Mouse (Mus musculus) lung, adult 2 months (tissue): Measurements from ENCODE around the gene Galnt7. TPM values are rescaled to one million over a fixed set of nuclear protein-coding genes. Genes with fewer than 3 reads are reported as not detected.

Source experiments
- DNase-seq: peaks from one replicate; pipeline ENCODE4 v3.0.0; 2022
- H3K4me1 ChIP-seq: fragments of 200-500 bp; 2 replicates; pipeline ENCODE4 v1.6.1; 2011; ENCODE audit warnings: low read length; ENCODE audit not compliant: control insufficient read depth, insufficient read depth
- H3K4me3 ChIP-seq: fragments of 200-500 bp; replicated peaks from 2 replicates; pipeline ENCODE3; 2011; ENCODE audit warnings: low read depth, mild to moderate bottlenecking, control low read depth, low read length; ENCODE audit errors: extremely low read depth
- CTCF ChIP-seq: fragments of 200-500 bp; IDR thresholded peaks from 2 replicates; pipeline ENCODE4 v1.5.1; 2011; ENCODE audit warnings: mild to moderate bottlenecking, low read length, control low read depth; ENCODE audit not compliant: insufficient read depth
- POLR2A ChIP-seq: fragments of 200-500 bp; IDR thresholded peaks from 2 replicates; pipeline ENCODE4 v1.6.1; 2011; ENCODE audit warnings: low read depth, mild to moderate bottlenecking, control low read depth, low read length, borderline replicate concordance; ENCODE audit errors: extremely low read depth
- WGBS: fragments of 180-500 bp; shearing (Covaris S2); methylation state at CpG from one replicate; pipeline ENCODE4 v1.1.7; 2018; 5-methylcytosine and 5-hydroxymethylcytosine counted together
- polyA plus RNA-seq: library from polyadenylated mRNA; depleted of rRNA; stranded (reverse); fragments of >200 nt; gene quantifications from 2 replicates; pipeline ENCODE4 v1.2.3, GENCODE M21; 2012; rRNA removed

Galnt7 gene
- polyA plus RNA-seq, 1 experiment: 2.0 TPM

GRCm38 (mm10) chr8:57491873-57492272, 161.0 kb downstream of the Galnt7 start:
- DNase-seq: no peak
- TF ChIP-seq CTCF: no peak
- TF ChIP-seq POLR2A: no peak
- no peaks in the 10 kb centered on the region for H3K4me1 ChIP-seq
- WGBS: 92% methylated on average over 4 of the region's 4 CpGs
- no peak overlapping the region for H3K4me3 ChIP-seq

DNA sequence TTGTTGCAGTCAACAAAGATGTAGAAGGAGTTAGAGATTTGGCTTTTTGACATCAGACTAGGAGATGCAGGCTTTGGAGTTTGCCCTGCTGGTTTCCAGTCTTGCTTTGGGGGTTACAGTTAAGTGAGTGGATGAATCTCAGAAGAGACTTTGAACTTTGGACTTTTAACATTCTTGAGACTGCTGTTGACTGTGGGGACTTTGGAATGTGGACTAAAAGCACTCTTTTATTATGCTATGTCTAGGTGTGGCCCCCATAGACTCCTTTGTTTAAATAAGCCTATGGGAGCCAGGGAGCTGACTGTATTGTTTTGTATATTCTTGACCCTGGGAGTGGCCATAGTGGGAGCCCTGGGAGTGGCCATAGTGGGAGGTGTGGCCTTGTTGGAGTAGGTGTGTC, 162.9 kb downstream of the Galnt7 start:
- Histone ChIP-seq H3K4me1 (no peaks in the 10 kb centered on the region; the same call in 1 of the 2 replicates), H3K4me3 (no peak overlapping the region)
- DNase-seq: no peak
- no peak for TF ChIP-seq POLR2A
- TF ChIP-seq CTCF: no peak

- no peaks in the 10 kb centered on the region; the same call in 1 of the 2 replicates for H3K4me1 ChIP-seq
- no peak for TF ChIP-seq CTCF
- no peak overlapping the region for H3K4me3 ChIP-seq
- no peak for DNase-seq
- WGBS: 97% methylated on average over 1 of the region's 1 CpGs
Observed at GRCm38 (mm10) chr8:57489366-57489765, 163.5 kb downstream of the Galnt7 start.

- H3K4me3 ChIP-seq: peak overlapping the region; percentile 78
- under 1% methylated on average over 25 of the region's 25 CpGs for whole genome bisulfite sequencing
Observed at GRCm38 (mm10) chr8:57488312-57488765, 164.5 kb downstream of the Galnt7 start.

GRCm38 (mm10) chr8:57487441-57488155, 165.2 kb downstream of the Galnt7 start, which contains the start of gene Sap30:
TSS of gene Sap30 (minus strand) at chr8:57487860.
- peak; percentile 98 for DNase-seq
- peak; percentile 65; the same call in 1 of the 2 replicates for TF ChIP-seq POLR2A
- no peak for TF ChIP-seq CTCF
- H3K4me3 ChIP-seq: peak within 1 kb of the TSS; percentile 88
- H3K4me1 ChIP-seq: no peaks in the 10 kb centered on the region; the same call in 1 of the 2 replicates
- under 1% methylated on average over 66 of the region's 66 CpGs for WGBS

More at GRCm38 (mm10) chr8:57488312-57488765, 164.5 kb downstream of the Galnt7 start:
- TF ChIP-seq CTCF (no peak), POLR2A (0 out of 2 replicates have a peak, but pooled peaks have one; percentile 32)
- DNase-seq: peak; percentile 56
- H3K4me1 ChIP-seq: no peaks in the 10 kb centered on the region; the same call in 1 of the 2 replicates

DNA sequence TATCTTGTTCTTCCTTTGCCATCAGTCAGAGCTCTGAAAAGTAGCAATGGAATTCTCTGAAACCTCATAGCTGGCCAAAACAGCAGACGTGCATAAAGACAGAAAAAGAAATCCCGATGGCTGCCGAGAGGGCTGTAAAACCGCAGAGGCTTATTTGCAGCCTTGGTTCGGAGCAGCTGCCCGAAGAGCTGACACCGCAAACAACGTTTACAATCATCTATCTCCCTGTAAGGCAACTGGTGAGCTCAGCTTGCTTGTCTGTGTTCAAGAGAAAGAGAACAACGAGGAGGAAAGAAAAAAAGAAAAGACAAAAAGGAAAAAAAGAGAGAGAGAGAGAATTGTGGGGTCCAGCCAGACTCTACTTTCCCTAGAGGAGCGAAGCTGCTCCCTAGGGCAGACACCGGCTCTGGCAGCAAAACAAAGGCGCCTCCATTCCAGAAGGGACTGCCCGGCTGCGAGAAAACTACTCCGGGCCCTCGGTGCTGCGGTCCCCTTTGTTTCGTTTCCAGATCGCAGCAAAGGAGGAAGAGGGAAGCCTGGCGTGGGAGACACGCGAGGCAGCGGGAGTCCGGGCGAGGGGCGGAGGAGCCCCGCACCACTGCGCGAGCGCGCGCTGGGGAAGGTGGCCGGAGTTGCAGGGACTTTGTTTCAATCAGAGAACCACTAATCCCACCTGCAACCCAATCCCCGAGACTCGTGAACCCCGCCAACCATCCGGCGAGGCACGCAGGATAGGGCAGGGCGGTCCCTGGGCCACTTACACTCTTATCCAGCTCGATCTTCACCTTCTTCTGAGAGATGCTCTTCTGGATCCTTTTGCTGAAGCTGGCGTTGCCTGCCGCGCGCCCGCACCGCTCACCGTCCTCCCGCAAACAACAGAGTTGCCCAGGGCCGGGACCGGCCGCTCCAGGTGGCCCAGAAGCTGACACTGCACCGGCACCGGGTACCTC, 166.1 kb downstream of the Galnt7 start:
- WGBS: under 1% methylated on average over 54 of the region's 54 CpGs
- Histone ChIP-seq H3K4me3 (peak overlapping the region; percentile 88), H3K4me1 (no peaks in the 10 kb centered on the region; the same call in 1 of the 2 replicates)
- no peak for DNase-seq
- TF ChIP-seq POLR2A (no peak), CTCF (no peak)

DNA sequence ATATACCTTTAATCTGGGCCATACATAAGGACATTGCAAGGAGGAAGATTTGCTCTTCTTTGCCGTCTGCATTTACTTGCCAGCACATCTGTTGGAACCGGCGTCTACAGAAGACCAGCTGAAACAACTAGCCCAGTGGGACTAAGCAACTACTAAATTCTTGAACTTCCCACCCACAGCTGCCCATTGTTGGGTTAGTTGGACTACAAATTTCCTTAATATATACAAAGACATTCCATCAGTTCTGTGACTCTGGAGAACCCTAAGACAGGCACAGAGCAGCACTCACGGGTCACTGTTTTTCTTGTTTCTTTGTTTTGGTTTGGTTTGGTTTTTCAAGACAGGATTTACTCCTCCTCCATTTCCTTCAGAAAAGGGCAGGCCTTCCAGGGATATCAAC, 172.2 kb downstream of the Galnt7 start:
- H3K4me1 ChIP-seq: no peaks in the 10 kb centered on the region
- TF ChIP-seq POLR2A (no peak), CTCF (no peak)
- no peak overlapping the region for H3K4me3 ChIP-seq
- 81% methylated on average over 4 of the region's 4 CpGs for whole genome bisulfite sequencing
- no peak for DNase-seq

- Histone ChIP-seq H3K4me3 (no peak overlapping the region), H3K4me1 (no peaks in the 10 kb centered on the region)
- WGBS: 89% methylated on average over 8 of the region's 8 CpGs
- TF ChIP-seq POLR2A (no peak), CTCF (no peak)
- no peak for DNase-seq
Observed at GRCm38 (mm10) chr8:57479700-57480099, 173.1 kb downstream of the Galnt7 start.

DNA sequence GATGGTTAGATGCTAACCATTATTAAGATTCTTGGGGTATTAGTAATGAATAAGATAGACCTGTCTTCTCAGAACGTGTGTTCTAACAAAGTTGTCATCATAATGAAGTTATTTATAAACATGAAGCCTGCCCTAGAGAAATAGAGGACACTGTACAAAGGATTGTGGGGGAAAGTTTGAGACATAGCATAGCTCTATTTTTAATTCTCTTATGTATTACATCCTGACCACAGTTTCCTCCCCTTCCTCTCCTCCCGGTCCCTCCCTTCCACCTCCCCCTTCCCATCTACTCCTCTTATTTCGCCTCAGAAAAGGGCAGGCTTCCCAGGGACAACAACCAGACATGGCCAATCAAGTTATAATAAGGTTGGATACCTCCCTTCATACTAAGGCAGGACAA, 174.4 kb downstream of the Galnt7 start:
- H3K4me3 ChIP-seq: no peak overlapping the region
- H3K4me1 ChIP-seq: no peaks in the 10 kb centered on the region
- WGBS: 36% methylated on average over 3 of the region's 3 CpGs
- DNase-seq: no peak
- TF ChIP-seq CTCF (no peak), POLR2A (no peak)

Other genes with a start within 250 kb of the Galnt7 start
- gene Scrg1, start 197.1 kb downstream of the Galnt7 start, polyA plus RNA-seq: 0.64 and 0.68 TPM in 2 replicates
- gene Sap30, start 165.2 kb downstream of the Galnt7 start, polyA plus RNA-seq: 6.3 and 9.4 TPM in 2 replicates
- gene Hmgb2, start 141.1 kb downstream of the Galnt7 start, polyA plus RNA-seq: 4.0 and 5.8 TPM in 2 replicates